9 mouse cellular contexts compared by ENCODE assay signal in the genomic region with DNA sequence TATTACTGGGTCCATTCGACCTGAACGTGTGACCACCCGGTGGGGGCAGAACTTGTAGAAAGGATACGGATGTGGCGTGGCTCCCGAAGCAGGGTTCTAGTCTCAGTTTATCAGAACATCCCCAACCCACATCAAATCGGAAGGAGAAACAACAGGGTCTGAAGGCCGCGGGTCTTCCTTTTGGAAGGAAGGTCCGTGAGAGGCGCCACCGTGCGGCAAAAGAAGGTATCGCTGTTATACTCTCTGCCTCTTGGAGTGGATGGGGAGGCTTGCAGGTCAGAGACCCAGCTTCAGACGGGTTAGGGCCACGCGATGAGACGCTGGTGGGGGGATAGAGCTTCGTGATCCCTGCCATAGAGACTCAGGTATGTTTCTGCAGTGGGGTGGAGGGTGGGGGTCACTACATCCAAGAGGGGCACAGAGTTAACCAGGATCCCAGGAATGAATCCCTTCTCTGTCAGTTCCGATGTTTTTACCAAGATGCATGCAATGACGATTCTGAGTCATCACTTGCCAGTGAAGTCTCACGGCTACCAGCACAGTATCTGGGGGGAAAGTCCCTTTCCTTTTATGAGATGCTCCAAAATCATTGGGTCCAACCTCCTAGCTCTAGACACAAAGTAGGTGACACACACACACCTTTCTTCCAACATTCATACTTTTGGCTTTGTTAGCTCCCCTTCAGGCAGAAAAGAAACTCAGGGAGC. TPM values are rescaled to one million over a fixed set of nuclear protein-coding genes. Genes with fewer than 3 reads are reported as not detected.
DNase-seq lines count a peak whose midpoint lies in the region; ATAC-seq lines count a peak whose summit lies in the region.
"Had no signal": no experiment of that assay in that cellular context is flagged by ENCODE, and none has a peak within 500 bp of the region (broad histone marks: within the 10 kb centered on the region; RNA-seq: fewer than 3 reads in every experiment).

No protein-coding gene starts in this region.

- no peaks in the 10 kb centered on the region for H3K9me3 ChIP-seq in limb, embryonic 10.5 days (replicated peaks)
- H3K9me3 ChIP-seq in midbrain, embryonic 14.5 days (ENCODE audit: control insufficient read depth, low read length), result no peaks in the 10 kb centered on the region

- peaks cover 14% of the 10 kb centered on the region for H3K27me3 ChIP-seq in limb, embryonic 10.5 days (ENCODE audit: low read depth, poor library complexity, severe bottlenecking)
- H3K27me3 ChIP-seq in midbrain, embryonic 14.5 days (ENCODE audit: control insufficient read depth, insufficient read depth, low read length), result no peaks in the 10 kb centered on the region

- peak; percentile 61 for DNase-seq in layer of hippocampus, adult 11-12 months (ENCODE audit: low spot score)
- DNase-seq in layer of hippocampus, adult 9-10 months (ENCODE audit: low spot score), result no peak
- DNase-seq in ZHBTc4 (ENCODE audit: low read depth, low spot score), result peak; percentile 89
- DNase-seq in embryo, embryonic 11 days, result peak; percentile 81
- peak; percentile 85 for DNase-seq in limb, embryonic 10.5 days (ENCODE audit: low spot score)
- peak; percentile 79 for DNase-seq in midbrain, embryonic 14.5 days
- DNase-seq in testis, postnatal 14 days (ENCODE audit: low spot score), result peak; percentile 77

- no peak overlapping the region for H3K4me2 ChIP-seq in midbrain, embryonic 14.5 days (ENCODE audit: low read length)

- no peak overlapping the region for H3K9ac ChIP-seq in midbrain, embryonic 14.5 days (replicated peaks; ENCODE audit: low read length)

- no peak overlapping the region for H3K27ac ChIP-seq in limb, embryonic 10.5 days
- H3K27ac ChIP-seq in midbrain, embryonic 14.5 days (replicated peaks; ENCODE audit: low read depth, low read length), result 0 out of 2 replicates have a peak overlapping the region, but pooled peaks have one; percentile 79

- WGBS in limb, embryonic 10.5 days, result 27% methylated on average over 22 of the region's 22 CpGs
- WGBS in midbrain, embryonic 14.5 days, result 25% methylated on average over 22 of the region's 22 CpGs

- no peaks in the 10 kb centered on the region for H3K36me3 ChIP-seq in limb, embryonic 10.5 days
- no peaks in the 10 kb centered on the region for H3K36me3 ChIP-seq in midbrain, embryonic 14.5 days (ENCODE audit: control insufficient read depth, insufficient read depth, low read length)

- peak; percentile 58 for ATAC-seq in hematopoietic stem cell, adult 5-6 weeks (replicated peaks in 1 of 2; ENCODE audit: insufficient read depth in 1 of 2, low FRiP score in 2 of 2, low TSS enrichment in 1 of 2, low read depth in 1 of 2, poor library complexity in 2 of 2, severe bottlenecking in 2 of 2)
- ATAC-seq in midbrain, embryonic 14.5 days (ENCODE audit: low FRiP score, low TSS enrichment), result no peak

- no peak overlapping the region for H3K4me3 ChIP-seq in limb, embryonic 10.5 days
- no peak overlapping the region for H3K4me3 ChIP-seq in midbrain, embryonic 14.5 days (replicated peaks; ENCODE audit: low read depth, low read length)
- H3K4me3 ChIP-seq: erythroblast, embryonic 14.5 days had no signal

- peaks cover 38% of the 10 kb centered on the region for H3K4me1 ChIP-seq in limb, embryonic 10.5 days
- no peaks in the 10 kb centered on the region for H3K4me1 ChIP-seq in midbrain, embryonic 14.5 days (ENCODE audit: control insufficient read depth, insufficient read depth, low read length)

RNA-seq across cellular contexts. Expression of a gene that starts 17.2 kb away (rescaled TPM):
- 24.4 and 25.1 TPM in 2 replicates for total RNA-seq in hematopoietic stem cell, adult 5-6 weeks (2017)
- 25.7 and 27.9 TPM in 2 replicates for polyA plus RNA-seq in limb, embryonic 10.5 days (2016; fragmentation: Nextera tagmentation; extraction: Ambion mirVana)
- polyA plus RNA-seq in midbrain, embryonic 14.5 days (2014; fragmentation: Nextera tagmentation; extraction: Ambion mirVana), result 41.9 and 47.5 TPM in 2 replicates

RNA-seq across cellular contexts. Expression of a gene that starts 34.3 kb away (rescaled TPM):
- total RNA-seq in hematopoietic stem cell, adult 5-6 weeks (2017), result 5.2 and 8.8 TPM in 2 replicates
- 0.19 and 0.33 TPM in 2 replicates for polyA plus RNA-seq in limb, embryonic 10.5 days (2016; fragmentation: Nextera tagmentation; extraction: Ambion mirVana)
- polyA plus RNA-seq in midbrain, embryonic 14.5 days (2014; fragmentation: Nextera tagmentation; extraction: Ambion mirVana), result 0.08 TPM in 1 of 2 replicates, not detected in the other

RNA-seq across cellular contexts. Expression of a gene that starts 55.3 kb away (rescaled TPM):
- total RNA-seq in hematopoietic stem cell, adult 5-6 weeks (2017), result 31.2 and 42.2 TPM in 2 replicates
- polyA plus RNA-seq in limb, embryonic 10.5 days (2016; fragmentation: Nextera tagmentation; extraction: Ambion mirVana), result 45.4 and 52.9 TPM in 2 replicates
- polyA plus RNA-seq in midbrain, embryonic 14.5 days (2014; fragmentation: Nextera tagmentation; extraction: Ambion mirVana), result 192 and 197 TPM in 2 replicates
